Mouse (Mus musculus) spleen, postnatal 36 days (tissue): ENCODE measurements around the gene Lgi4.

Source experiments
- DNase-seq, 2 experiments: peaks; one replicate each; pipeline ENCODE4 v3.0.0; 2022; ENCODE audit warnings: low spot score in 2 of 2, mixed read lengths in 1 of 2

The Lgi4 gene

DNA sequence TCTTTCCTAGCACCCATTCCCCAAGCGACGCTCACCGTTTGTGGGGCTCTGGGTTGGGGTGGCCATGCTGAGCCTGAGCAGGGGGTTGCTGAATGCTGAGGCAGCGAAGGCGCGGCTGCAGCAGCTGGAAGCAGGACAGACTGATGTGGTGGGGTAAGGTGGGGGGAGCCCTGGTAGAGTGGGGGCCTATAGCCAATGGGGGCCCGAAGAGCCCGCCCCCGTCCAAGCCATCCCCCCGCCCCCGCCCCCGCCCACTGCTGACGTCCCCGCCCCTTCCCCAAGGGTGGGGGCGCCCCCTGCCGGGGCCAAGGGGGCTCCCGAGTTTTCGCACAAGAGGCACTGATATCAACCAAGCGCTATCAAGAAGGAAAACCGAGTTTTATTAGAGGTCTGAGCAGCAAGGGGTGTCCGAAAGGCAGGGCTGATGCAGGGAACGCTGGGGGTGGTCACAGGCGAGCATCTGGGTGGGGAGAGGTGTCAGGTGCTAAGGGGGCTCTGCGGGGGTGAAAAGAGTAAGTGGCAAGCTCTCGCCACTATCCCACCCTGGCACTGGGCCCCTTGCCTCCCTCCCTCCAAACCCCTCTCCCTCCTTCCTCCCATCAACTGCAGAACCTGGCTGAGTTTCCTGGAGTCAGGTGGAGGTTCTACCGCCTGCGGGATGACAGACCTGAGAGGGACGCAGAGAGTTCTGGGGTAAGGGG is 7.7 kb upstream of the Lgi4 start, which contains the start of gene Fxyd7:
Gene Fxyd7 (minus strand): TSS at position 147 of the 701 bp plus-strand sequence.
- DNase-seq, result no peak

DNA sequence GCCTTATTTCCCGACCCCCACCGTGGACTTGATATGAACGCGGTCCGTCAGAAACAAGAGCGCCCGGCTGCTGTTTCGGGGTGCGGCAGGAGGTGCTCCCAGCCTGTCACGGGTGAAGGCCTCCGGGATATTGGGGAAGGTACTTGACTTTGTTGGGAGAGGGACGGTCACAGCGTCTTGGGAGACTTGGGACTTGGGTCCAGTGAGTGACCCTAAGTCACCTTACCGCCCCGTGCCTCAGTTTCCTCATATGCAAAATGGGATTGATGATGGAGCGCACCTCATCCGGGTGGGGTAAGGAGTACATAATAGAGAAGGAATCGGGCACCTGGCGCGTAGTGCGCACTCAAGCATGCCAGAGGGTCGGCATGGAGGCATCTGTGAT is 6.9 kb upstream of the Lgi4 start:
- DNase-seq, result no peak

DNA sequence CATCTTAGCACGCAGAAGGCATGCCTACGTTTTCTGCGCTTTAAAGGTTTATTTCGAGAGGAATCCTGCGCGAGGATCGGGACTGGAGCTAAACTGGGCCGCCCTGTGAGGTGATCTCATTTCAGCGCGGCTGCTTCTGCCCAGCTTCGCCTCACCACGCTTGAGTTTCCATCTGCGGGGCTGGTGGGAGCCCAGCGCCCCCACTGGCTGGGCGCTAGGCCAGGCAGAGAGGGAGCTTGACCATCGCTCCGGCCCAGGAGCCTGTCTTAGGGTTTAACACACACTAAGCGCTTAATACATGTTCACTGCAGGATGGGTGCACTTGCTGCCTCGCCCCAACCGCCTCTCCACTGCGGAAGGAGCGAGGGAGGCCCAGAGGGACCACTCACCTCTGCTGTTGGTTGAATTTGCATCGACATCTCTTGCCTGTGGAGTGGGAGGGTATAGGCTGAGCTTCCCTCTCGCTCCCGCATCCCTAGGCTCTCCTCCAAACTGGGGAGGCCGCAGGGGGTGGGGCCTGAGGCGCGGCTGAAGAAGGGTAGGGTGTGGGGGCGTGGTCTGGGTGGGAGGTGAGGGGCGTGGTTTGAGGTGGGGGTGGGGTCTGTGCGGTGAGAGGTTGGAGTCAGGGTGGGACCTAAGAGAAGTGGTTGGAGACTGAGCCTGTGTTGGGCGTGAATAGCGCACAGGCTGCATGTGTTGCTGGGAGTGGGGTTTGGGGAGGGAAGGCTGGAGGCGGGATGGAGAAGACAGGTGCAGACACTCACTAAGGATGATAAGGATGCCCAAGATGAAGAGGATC is 6.3 kb upstream of the Lgi4 start:
- DNase-seq, result no peak

- DNase-seq, result no peak
These were observed 5.2 kb upstream of the Lgi4 start for GRCm38 (mm10) chr7:31053882-31054447.

DNA sequence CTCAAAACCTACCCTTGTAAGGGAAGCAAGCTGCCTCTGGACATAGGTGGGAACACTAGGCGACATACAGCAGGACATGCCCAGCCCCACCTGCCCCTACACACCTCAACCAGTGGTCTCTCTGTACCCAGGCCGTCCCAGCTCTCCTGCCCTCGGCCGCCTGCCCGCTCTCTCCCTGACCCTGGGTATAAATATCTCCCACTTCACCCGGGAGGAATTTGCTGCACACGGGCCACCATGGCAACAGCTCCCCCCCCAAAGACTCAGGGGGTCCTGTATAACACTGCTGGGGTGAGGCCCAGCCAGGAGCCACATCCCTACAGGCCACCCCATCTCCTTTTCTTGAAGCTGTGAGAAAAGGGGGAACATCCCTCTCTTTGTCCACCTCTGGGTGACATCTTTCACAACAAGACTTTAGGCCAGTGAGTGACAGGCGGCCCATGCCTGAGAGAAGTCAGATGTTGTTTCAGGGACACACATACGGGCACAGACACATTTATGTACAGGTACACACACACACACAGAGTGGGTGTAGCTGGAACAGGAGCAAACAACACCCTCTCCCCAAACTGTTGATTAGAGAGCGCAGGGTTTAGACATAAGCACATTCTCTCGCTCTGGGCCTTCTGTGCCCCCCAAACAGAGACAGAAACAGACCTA is 4.4 kb upstream of the Lgi4 start:
- no peak for DNase-seq

DNA sequence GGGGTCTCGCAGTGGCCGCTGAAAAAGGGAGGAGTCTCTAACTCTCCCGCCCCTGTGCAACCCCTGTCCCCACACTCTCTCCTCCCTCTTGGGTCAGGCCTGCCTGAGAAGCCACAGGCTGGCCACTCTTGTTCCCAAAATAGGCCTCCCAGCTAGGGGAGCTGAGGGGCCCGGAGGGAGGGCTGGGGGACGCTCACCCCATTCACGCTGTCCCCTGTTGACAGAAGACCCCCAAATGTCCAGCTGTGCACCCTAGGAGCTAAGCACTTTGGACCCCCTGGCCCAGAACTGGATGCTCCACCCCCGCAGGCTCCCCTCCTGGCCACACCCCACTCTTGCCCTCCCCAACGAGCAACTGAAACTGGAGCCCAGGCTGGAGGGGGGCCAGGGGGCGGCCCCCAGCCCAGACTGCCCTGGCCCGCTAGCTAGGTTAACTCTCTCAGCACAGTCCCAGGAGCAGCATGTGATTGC is 3.8 kb upstream of the Lgi4 start:
- no peak for DNase-seq

DNA sequence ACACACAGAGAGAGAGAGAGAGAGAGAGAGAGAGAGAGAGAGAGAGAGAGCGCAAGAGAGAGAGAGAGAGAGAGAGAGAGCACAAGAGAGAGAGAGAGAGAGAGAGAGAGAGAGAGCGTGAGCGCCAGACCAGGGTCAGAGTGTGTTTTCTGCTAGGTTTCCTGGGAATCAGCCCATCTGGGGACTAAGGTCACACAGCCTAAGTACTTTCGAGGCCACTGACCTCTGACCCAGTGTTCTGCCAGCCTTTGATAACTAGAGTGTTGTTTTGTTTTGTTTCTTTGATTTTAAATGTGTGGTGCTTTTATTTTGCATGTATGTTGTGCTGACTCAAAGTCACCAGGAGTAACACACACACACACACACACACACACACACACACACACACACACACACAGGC is 3.3 kb upstream of the Lgi4 start:
- no peak for DNase-seq

GRCm38 (mm10) chr7:31056448-31056847 is 2.7 kb upstream of the Lgi4 start:
- DNase-seq, result no peak

- no peak for DNase-seq
These were observed 2.1 kb upstream of the Lgi4 start, which contains the start of gene Fxyd1 for GRCm38 (mm10) chr7:31057071-31057470. Gene Fxyd1, minus strand, starts transcription at chr7:31057199.

DNA sequence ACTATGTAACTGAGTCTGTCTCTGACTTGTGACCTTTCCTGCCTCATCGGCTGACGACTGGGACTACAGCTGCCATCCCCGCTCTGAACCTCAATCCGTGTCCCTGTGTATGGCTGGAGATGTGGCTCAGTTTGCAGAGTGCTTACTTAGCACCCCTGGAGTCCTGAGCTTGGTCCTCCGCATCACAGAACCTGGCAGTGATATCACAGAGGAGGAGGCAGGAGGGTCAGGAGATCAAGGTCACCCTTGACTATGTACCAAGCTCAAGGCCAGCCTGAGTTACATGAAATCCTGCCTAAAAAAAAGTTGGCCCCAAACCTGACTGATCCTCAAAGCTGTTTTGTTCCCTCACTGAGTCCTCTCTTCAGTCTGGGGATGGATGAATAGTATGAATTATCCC is 1.4 kb upstream of the Lgi4 start:
- DNase-seq, result no peak

- no peak for DNase-seq
These were observed 931 bp upstream of the Lgi4 start for GRCm38 (mm10) chr7:31058211-31058610.

DNA sequence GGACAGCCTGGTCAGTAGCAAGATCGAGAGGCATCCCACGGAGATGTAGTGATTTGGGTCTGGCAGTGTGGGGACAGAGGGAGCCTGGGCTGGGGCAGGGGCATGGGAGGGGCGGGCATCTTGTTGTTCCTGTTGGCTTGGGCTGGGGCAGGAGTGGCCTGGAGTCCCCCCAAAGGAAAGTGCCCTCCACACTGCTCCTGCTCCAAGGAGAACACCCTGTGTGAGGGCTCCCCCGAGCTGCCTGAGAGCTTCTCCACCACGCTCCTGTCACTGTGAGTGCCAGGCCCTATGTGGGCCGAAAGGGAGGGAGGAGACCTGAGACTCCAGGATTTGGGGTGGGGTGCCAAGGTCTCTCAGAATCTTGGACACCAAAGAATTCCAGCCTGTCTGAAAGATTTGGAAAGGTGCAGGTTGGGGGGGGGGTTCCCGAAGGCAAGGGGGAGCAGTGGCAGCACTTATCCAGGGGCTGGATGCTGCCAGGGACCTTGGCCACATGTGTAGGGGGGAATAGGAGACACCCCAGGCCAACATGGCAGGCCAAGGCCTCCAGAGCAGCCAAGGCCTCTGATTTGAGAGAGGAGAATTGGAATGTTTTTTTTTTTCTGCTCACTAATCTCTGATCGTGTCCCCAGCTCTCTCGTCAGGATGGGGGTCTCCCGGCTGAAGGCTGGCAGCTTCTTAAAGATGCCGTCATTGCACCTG is 928 bp downstream of the Lgi4 start:
- no peak for DNase-seq

DNA sequence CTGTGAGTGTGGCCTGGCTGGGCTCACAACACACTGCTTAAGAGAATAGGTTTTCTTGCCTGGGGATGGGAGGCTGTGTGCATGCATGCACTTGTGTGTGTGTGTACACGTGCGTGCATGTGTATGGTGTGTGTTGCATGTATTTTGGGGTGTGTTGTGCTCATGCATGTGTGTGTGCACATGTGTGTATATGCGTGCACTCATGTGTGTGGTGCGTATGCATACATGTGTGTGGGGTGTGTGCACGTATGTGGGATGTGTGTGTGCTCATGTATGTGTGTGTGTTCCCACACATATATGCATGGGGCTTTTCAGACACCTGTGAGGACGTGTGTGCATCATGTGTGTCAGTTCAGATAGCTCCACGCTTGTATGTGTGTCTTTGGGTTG is 1.5 kb downstream of the Lgi4 start:
- no peak for DNase-seq

DNA sequence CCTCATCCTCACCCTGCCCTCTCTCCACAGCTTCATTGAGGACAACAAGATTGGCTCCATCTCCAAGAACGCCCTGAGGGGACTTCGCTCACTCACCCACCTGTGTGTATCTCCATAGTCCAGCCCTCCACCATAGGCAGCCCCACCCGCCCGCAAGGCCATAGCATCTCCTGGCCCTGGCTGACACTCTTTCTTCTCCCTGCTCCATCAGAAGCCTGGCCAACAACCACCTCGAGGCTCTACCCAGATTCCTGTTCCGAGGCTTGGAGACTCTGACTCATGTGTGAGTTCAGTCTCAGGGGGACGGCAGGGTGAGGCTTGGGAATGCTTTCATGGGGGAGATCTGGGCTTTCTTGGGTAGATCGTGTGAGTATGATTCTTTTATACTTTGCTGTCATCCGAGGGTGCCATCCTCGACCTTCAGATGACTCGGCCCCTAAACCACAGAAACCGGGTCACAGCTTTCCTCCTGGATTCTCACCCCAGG is 4.0 kb downstream of the Lgi4 start:
- DNase-seq, result no peak

GRCm38 (mm10) chr7:31067836-31068235 is 8.7 kb downstream of the Lgi4 start:
- no peak for DNase-seq

GRCm38 (mm10) chr7:31069491-31069890 is 10.3 kb downstream of the Lgi4 start:
- no peak for DNase-seq

DNA sequence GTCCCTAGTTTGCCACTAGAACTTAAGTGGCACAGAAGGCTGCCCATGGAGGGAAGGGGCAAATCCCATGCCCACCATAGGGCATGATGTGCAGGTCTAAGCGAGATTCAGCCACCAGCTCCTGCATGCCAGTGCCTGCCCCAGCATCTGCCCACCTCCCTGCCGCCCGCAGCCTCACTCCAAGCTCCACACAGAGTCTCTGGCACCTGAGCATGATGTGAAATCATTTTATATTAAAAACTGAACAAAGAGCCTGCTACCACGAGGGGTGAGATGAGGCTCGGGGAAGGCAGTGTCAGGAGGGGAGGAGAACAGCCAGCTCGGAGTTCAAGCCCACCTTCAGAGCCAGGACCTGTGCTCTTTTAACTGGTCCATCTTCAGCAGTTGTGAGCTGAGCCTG is 11.2 kb downstream of the Lgi4 start:
- DNase-seq, result no peak

GRCm38 (mm10) chr7:31072326-31072725 is 13.2 kb downstream of the Lgi4 start:
- DNase-seq, result no peak

DNA sequence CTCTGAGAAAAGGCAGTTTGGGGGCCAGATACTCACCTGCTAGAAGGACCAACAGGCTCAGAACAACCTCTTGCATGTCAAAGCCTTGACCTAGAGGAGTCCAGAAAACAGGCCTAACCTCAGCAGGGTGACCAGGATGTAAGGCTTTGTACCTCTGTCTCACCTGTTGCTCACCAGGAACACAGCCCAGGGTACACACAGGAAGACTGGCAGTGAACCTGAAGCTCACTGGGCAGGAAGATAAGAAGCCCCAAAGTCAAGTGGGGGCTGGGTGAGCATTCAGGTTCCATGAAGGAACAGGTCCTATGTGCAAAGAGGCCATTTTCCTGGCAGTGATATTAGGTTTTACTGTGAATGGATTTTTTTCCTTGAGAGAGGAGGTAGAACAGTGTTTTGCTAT is 14.4 kb downstream of the Lgi4 start:
- no peak for DNase-seq

DNA sequence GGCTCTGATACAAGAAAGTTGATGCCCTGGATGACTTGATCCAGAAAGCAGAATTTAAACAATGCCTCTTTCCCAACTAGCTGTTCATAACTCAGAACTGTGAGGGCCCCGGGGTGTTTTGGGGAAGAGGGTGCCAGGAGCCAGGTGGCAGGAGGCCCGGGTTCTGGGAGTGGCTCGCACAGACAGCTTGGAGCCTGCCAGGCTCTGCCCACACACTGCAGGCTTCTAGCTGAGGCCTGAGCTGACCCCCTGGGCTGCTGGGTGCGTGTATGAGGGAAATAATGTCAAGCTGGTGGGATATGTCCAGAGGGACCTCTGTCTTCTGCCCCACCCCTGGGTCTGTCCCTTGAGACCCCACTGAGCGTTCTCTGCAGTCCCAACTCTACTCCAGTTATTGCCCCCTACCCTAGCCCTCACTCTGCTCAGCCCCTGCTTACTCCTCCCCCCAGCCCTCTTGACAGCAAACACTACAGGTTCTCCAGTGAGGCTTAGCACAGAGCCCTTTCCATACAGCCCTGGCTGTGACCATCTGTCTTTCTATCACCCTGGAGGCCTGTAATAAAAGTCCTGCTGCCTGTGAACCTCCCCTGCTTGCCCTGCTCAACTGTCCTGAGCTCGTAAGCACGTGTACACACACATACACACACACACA is 15.0 kb downstream of the Lgi4 start:
- no peak for DNase-seq

DNA sequence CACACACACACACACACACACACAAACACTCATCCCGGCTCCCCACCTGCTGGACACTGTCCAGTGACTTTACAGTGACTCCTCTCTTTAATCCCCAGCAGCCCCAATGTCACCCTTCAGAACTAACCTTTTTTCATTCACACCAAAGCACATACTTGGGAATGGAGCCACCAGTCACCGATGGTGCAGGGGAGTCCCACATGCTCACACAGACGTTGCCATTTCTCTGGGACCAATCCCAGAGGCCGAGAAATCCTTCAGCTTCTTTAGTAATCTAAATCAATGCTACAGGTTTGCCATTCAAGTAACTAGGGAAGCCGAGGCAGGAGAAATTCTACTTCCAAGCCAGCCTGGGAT is 15.5 kb downstream of the Lgi4 start:
- DNase-seq, result no peak
